Mouse (Mus musculus) stomach, postnatal 0 days (tissue): ENCODE measurements at regions not wholly inside any gene's neighbourhood (a gene's known extent, or its start where the extent isn't known, plus 50 kb on each side); places are given as distances from the start of the nearest gene placed in this dataset.
"Not testable (repeated sequence)": the region's sequence is repeated elsewhere in the genome, so short reads cannot be mapped to it uniquely, and the experiment has no call there.

Experiments used
- CTCF ChIP-seq: IDR thresholded peaks from 2 replicates; pipeline ENCODE4 v1.5.1; 2016; ENCODE audit warnings: antibody characterized with exemption, low read depth, mild to moderate bottlenecking, moderate library complexity
- EP300 ChIP-seq: optimal IDR thresholded peaks from 2 replicates; pipeline ENCODE3; 2016; ENCODE audit warnings: antibody characterized with exemption

- TF ChIP-seq CTCF, EP300: not testable (repeated sequence)
Observed at GRCm38 (mm10) chr5:28751821-28752220, 284.8 kb upstream of the Shh start.
